Comparison of ENCODE assay signal across 8 mouse cellular contexts in genomic region chr19:57360341-57361130, GRCm38 (mm10). TPM values are rescaled to one million over a fixed set of nuclear protein-coding genes. Genes with fewer than 3 reads are reported as not detected.
A peak's percentile ranks its signal among the peaks of the same experiment; 100 is the strongest.
DNase-seq lines count a peak whose midpoint lies in the region; ATAC-seq and TF ChIP-seq lines count a peak whose summit lies in the region.

TSS of gene Fam160b1 (plus strand) at chr19:57360680.

- peaks cover 3% of the 10 kb centered on the region for H3K79me2 ChIP-seq in heart, adult 2 months (replicated peaks; ENCODE audit: control insufficient read depth, insufficient read depth, low read length)

- peak within 1 kb of the TSS; percentile 99 for H3K9ac ChIP-seq in embryonic facial prominence, embryonic 14.5 days (ENCODE audit: low read depth, low read length)
- H3K9ac ChIP-seq in heart, adult 2 months (ENCODE audit: low read depth, low read length), result peak within 1 kb of the TSS; percentile 100
- H3K9ac ChIP-seq in limb, embryonic 14.5 days (ENCODE audit: low read depth, low read length, severe bottlenecking), result peak within 1 kb of the TSS; percentile 99
- H3K9ac ChIP-seq in midbrain, postnatal 0 days (replicated peaks; ENCODE audit: low read length, poor library complexity, severe bottlenecking), result peak within 1 kb of the TSS; percentile 99

- TF ChIP-seq POLR2A in heart, adult 2 months (IDR thresholded peaks at IDR 0.05; ENCODE audit: insufficient read depth, low read depth, low read length), result peak; percentile 69
- no peak for TF ChIP-seq POLR2A in limb, embryonic 14.5 days (IDR thresholded peaks at IDR 0.05; ENCODE audit: borderline replicate concordance, extremely low read depth, insufficient read depth, insufficient read length)

- intact Hi-C loops in heart, adult 2 months (cut with DNase I), result loop anchor here (5.0 kb wide), 2 partner anchors 252 to 548 kb away; partner anchors contain the start of gene Atrnl1

- peak; percentile 69; the same call in 1 of the 2 replicates for TF ChIP-seq EP300 in heart, adult 2 months (IDR thresholded peaks at IDR 0.05; ENCODE audit: insufficient read depth, low read depth, low read length)

- no peaks in the 10 kb centered on the region for H3K9me3 ChIP-seq in embryonic facial prominence, embryonic 14.5 days (ENCODE audit: control insufficient read depth, low read length)
- H3K9me3 ChIP-seq in limb, embryonic 14.5 days (ENCODE audit: control insufficient read depth, low read length), result no peaks in the 10 kb centered on the region
- no peaks in the 10 kb centered on the region for H3K9me3 ChIP-seq in midbrain, postnatal 0 days (ENCODE audit: low read length)

- no peaks in the 10 kb centered on the region for H3K36me3 ChIP-seq in embryonic facial prominence, embryonic 14.5 days (ENCODE audit: control insufficient read depth, insufficient read depth, low read length)
- H3K36me3 ChIP-seq in heart, adult 2 months (ENCODE audit: control insufficient read depth, insufficient read depth, low read length), result peaks cover 8% of the 10 kb centered on the region
- H3K36me3 ChIP-seq in limb, embryonic 14.5 days (ENCODE audit: control insufficient read depth, insufficient read depth, low read length), result no peaks in the 10 kb centered on the region
- no peaks in the 10 kb centered on the region for H3K36me3 ChIP-seq in midbrain, postnatal 0 days (ENCODE audit: insufficient read depth, low read length)

- peak within 1 kb of the TSS; percentile 76 for H3K4me2 ChIP-seq in embryonic facial prominence, embryonic 14.5 days (ENCODE audit: low read depth, low read length)
- H3K4me2 ChIP-seq in limb, embryonic 14.5 days (replicated peaks; ENCODE audit: low read depth, low read length, severe bottlenecking), result peak within 1 kb of the TSS; percentile 47
- peak within 1 kb of the TSS; percentile 64 for H3K4me2 ChIP-seq in midbrain, postnatal 0 days (ENCODE audit: low read depth, low read length, poor library complexity, severe bottlenecking)

- WGBS in embryonic facial prominence, embryonic 14.5 days, result 2% methylated on average over 28 of the region's 70 CpGs
- WGBS in heart, adult 2 months, result 1% methylated on average over 50 of the region's 70 CpGs
- 3% methylated on average over 45 of the region's 70 CpGs for WGBS in limb, embryonic 14.5 days
- WGBS in midbrain, postnatal 0 days, result 2% methylated on average over 30 of the region's 70 CpGs

- peak; percentile 73 for TF ChIP-seq CTCF in heart, adult 2 months (IDR thresholded peaks at IDR 0.05)
- peak; percentile 74 for TF ChIP-seq CTCF in midbrain, postnatal 0 days (IDR thresholded peaks at IDR 0.05)

- peak within 1 kb of the TSS; percentile 95 for H3K27ac ChIP-seq in embryonic facial prominence, embryonic 14.5 days (replicated peaks; ENCODE audit: low read depth, low read length)
- peak within 1 kb of the TSS; percentile 96 for H3K27ac ChIP-seq in heart, adult 2 months
- H3K27ac ChIP-seq in limb, embryonic 14.5 days (replicated peaks; ENCODE audit: low read depth, low read length), result peak within 1 kb of the TSS; percentile 96
- peak within 1 kb of the TSS; percentile 96 for H3K27ac ChIP-seq in midbrain, postnatal 0 days (ENCODE audit: low read depth, low read length)

- H3K4me3 ChIP-seq in embryonic facial prominence, embryonic 14.5 days (ENCODE audit: low read depth, low read length), result peak within 1 kb of the TSS; percentile 98
- peak within 1 kb of the TSS; percentile 79 for H3K4me3 ChIP-seq in heart, adult 2 months
- H3K4me3 ChIP-seq in limb, embryonic 14.5 days (replicated peaks; ENCODE audit: low read length), result peak within 1 kb of the TSS; percentile 99
- H3K4me3 ChIP-seq in midbrain, postnatal 0 days (ENCODE audit: low read depth, low read length), result peak within 1 kb of the TSS; percentile 98

- H3K27me3 ChIP-seq in embryonic facial prominence, embryonic 14.5 days (replicated peaks; ENCODE audit: control insufficient read depth, insufficient read depth, low read length), result no peaks in the 10 kb centered on the region
- no peaks in the 10 kb centered on the region for H3K27me3 ChIP-seq in heart, adult 2 months (ENCODE audit: control insufficient read depth, insufficient read depth, low read length)
- H3K27me3 ChIP-seq in limb, embryonic 14.5 days (ENCODE audit: control insufficient read depth, insufficient read depth, low read length), result no peaks in the 10 kb centered on the region
- H3K27me3 ChIP-seq in midbrain, postnatal 0 days (ENCODE audit: insufficient read depth, low read length), result no peaks in the 10 kb centered on the region

- H3K4me1 ChIP-seq in embryonic facial prominence, embryonic 14.5 days (ENCODE audit: control insufficient read depth, insufficient read depth, low read length), result peaks cover 48% of the 10 kb centered on the region
- H3K4me1 ChIP-seq in heart, adult 2 months (ENCODE audit: control insufficient read depth, insufficient read depth, low read length), result peaks cover 26% of the 10 kb centered on the region
- H3K4me1 ChIP-seq in limb, embryonic 14.5 days (ENCODE audit: control insufficient read depth, insufficient read depth, low read length), result peaks cover 34% of the 10 kb centered on the region
- H3K4me1 ChIP-seq in midbrain, postnatal 0 days (ENCODE audit: insufficient read depth, low read length), result peaks cover 17% of the 10 kb centered on the region

- DNase-seq in 3T3-L1 (ENCODE audit: low read depth, low spot score), result peak; percentile 99
- DNase-seq in adrenal gland, postnatal 4 days (ENCODE audit: low spot score in 2 of 2), result peak; percentile 87 to 88
- peak; percentile 95 for DNase-seq in embryonic facial prominence, embryonic 14.5 days (ENCODE audit: low spot score)
- DNase-seq in heart, adult 2 months, result peak; percentile 98
- peak; percentile 96 for DNase-seq in kidney, adult 9 months
- DNase-seq in limb, embryonic 14.5 days (ENCODE audit: low spot score), result peak; percentile 86
- peak; percentile 96 for DNase-seq in midbrain, postnatal 0 days (ENCODE audit: low spot score)
- peak; percentile 89 to 94 for DNase-seq in spleen, postnatal 14 days (ENCODE audit: low spot score in 2 of 2)

- ATAC-seq in embryonic facial prominence, embryonic 14.5 days (ENCODE audit: low read depth), result peak; percentile 92
- peak; percentile 87 for ATAC-seq in limb, embryonic 14.5 days (ENCODE audit: low FRiP score, low read depth)
- peak; percentile 91 for ATAC-seq in midbrain, postnatal 0 days (ENCODE audit: low FRiP score)

RNA-seq across cellular contexts. Expression of gene Fam160b1, which starts in this region (rescaled TPM):
- total RNA-seq in adrenal gland, postnatal 4 days (2021), result 10 to 100 TPM; 28.6 to 30.0 TPM
- 18.4 and 20.0 TPM in 2 replicates for polyA plus RNA-seq in embryonic facial prominence, embryonic 14.5 days (2014; fragmentation: Nextera tagmentation; extraction: Ambion mirVana)
- total RNA-seq in heart, adult 2 months (2021), result 10 to 100 TPM; 10.6 to 11.1 TPM
- polyA plus RNA-seq in heart, adult 2 months (2012; rRNA removed), result 6.7 and 10.2 TPM in 2 replicates
- 23.0 and 26.5 TPM in 2 replicates for polyA plus RNA-seq in limb, embryonic 14.5 days (2012; rRNA removed)
- 19.3 and 21.5 TPM in 2 replicates for polyA plus RNA-seq in limb, embryonic 14.5 days (2014; fragmentation: Nextera tagmentation; extraction: Ambion mirVana)
- 19.9 and 22.4 TPM in 2 replicates for total RNA-seq in midbrain, postnatal 0 days (2014; rRNA removed)
- polyA plus RNA-seq in midbrain, postnatal 0 days (2015; fragmentation: Nextera tagmentation; extraction: Ambion mirVana), result 10.7 and 11.0 TPM in 2 replicates

Comparison
In these comparisons a context has a peak if more than half of its experiments do, and no peak if none do; other contexts are left out.
1. Peak in every context shown above with its lines: DNase-seq, ATAC-seq, H3K4me3 ChIP-seq and H3K27ac ChIP-seq.